Mouse (Mus musculus) bone marrow, adult 2 months (tissue): ENCODE measurements around the gene Fry.

Experiments used
- CTCF ChIP-seq: fragments of 200-500 bp; IDR thresholded peaks from 2 replicates; pipeline ENCODE4 v1.5.1; 2011; ENCODE audit warnings: low read length, control low read depth; ENCODE audit not compliant: control insufficient read depth, insufficient read depth
- POLR2A ChIP-seq: fragments of 200-500 bp; IDR thresholded peaks from 2 replicates; pipeline ENCODE4 v1.6.1; 2011; ENCODE audit warnings: low read depth, mild to moderate bottlenecking, control low read depth, low read length, borderline replicate concordance; ENCODE audit not compliant: control insufficient read depth

- TF ChIP-seq CTCF (no peak), POLR2A (no peak)
These were observed 103.4 kb downstream of the Fry start for GRCm38 (mm10) chr5:150221806-150222205.
